Mouse (Mus musculus) layer of hippocampus, adult 8-10 months (tissue): ENCODE data around the gene Tnfrsf19. TPM values are rescaled to one million over a fixed set of nuclear protein-coding genes. Genes with fewer than 3 reads are reported as not detected.
A peak's percentile ranks its signal among the peaks of the same experiment; 100 is the strongest.

ENCODE experiments used
- DNase-seq, 2 experiments: peaks; one replicate each; pipeline ENCODE4 v3.0.0; 2022; ENCODE audit warnings: low spot score in 2 of 2
- total RNA-seq, 4 experiments: library from RNA; stranded (reverse); gene quantifications; 2 replicates each; pipeline ENCODE4 v1.2.4; 2022

The Tnfrsf19 gene
- total RNA-seq: 10 to 100 TPM; 41.9 to 49.1 (median 46.4) TPM

GRCm38 (mm10) chr14:61046091-61046681 is at the start of gene Tnfrsf19:
Gene Tnfrsf19 (minus strand): TSS chr14:61046490.
- peak; percentile 78 to 83 for DNase-seq

DNA sequence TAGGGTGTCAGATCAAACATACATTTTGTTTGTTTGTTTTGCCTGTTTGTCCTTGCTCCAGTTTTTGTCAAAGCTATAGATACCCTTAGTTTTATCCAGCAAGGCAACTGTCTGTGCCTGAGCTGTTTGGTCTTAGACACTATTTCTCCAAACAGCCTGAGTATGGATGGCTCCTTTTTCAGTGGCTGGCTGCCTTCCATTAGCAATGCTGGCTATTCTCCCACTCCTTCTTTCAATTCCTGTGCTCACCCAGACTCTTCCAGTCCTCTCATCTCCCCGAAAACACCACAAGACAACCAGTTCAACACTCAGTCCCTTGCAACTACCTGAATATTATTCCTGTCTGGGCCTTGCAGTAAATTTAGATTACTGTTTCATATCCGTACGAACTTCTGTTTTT is 45.8 kb upstream of the Tnfrsf19 start:
- DNase-seq: peak in 1 of 2 experiments; percentile 49

- peak; percentile 45 to 63 for DNase-seq
Measured at GRCm38 (mm10) chr14:61090955-61091354, 44.7 kb upstream of the Tnfrsf19 start.

- no peak for DNase-seq
Measured at GRCm38 (mm10) chr14:61088187-61088586, 41.9 kb upstream of the Tnfrsf19 start.

- peak in 1 of 2 experiments; percentile 47 for DNase-seq
Measured at GRCm38 (mm10) chr14:61085325-61085724, 39.0 kb upstream of the Tnfrsf19 start.

GRCm38 (mm10) chr14:61069555-61069954 is 23.3 kb upstream of the Tnfrsf19 start:
- DNase-seq: no peak

DNA sequence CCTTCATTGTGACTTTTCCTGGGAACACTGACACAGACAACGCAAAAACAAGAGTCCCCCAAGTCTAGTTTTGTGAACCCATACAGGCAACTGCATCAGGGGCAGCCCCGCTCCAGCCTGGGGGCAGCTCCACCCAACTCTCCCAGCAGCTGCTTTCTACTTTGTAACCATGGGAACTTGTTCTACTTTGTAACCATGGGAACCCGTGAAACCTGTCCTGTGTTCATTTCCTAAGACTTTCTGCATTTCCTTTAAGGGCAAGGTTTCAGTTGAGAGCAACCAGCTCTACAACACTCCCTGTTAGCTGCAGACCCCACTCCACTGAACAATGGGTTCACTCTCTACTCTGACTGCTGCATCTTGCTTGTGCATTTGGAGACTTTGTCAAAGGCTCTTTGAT is 15.4 kb upstream of the Tnfrsf19 start:
- DNase-seq: no peak

- no peak for DNase-seq
Measured at GRCm38 (mm10) chr14:61059316-61059945, 13.1 kb upstream of the Tnfrsf19 start.

- no peak for DNase-seq
Measured at GRCm38 (mm10) chr14:61056962-61057361, 10.7 kb upstream of the Tnfrsf19 start.

GRCm38 (mm10) chr14:61056445-61056844 is 10.2 kb upstream of the Tnfrsf19 start:
- DNase-seq: no peak

DNA sequence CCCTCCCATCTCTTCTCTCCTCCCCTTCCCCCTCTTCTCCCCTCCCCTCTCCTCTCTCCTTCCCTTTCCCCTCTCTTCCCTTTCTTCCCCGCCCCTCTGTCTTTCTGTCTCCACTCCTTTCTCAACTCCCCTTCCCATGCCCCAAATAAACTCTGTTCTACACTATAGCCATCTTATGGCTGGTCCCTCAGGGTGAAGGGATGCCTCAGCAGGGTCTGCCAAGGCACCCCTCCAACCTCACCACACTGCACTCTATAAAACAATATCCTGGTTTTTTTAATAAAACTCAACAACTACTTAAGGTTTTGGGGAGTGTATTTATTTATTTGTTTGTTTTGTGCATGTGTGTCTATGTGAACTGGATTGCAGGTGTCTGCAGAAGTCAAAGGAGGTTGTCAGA is 9.6 kb upstream of the Tnfrsf19 start:
- no peak for DNase-seq

GRCm38 (mm10) chr14:61052163-61052562 is 5.9 kb upstream of the Tnfrsf19 start:
- DNase-seq: no peak

DNA sequence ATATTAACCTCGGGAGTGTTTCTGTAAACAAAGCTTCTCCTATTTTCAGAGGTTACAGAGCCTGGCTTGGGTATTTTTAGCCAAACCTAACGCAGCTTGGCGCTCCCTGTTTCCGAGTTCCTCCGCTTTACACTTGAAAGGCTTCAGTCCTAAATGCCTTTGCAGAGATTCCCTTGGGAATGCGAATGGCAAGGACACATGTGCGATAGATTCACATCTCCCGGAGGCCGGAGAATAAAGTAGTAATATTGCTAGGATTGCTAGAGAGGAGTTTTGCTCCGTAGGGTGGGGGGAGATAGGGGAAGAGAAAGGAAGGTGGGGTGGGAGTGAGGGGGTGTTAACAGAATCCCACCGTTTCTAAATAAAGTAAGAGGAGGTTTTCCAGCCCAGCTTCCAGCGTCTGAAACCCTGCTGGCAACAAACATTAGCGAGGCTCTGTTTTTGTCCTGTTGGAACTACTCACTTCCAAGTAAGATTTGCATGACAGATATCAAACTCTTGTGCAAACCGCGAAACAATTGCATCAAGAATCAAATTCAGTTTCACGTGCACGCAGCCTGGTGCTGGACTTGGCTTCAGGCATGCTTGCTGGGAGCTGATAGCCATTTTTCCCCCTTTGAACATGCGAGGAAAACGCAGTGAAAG is 722 bp downstream of the Tnfrsf19 start:
- DNase-seq: no peak

- no peak for DNase-seq
Measured at GRCm38 (mm10) chr14:61044316-61044715, 2.0 kb downstream of the Tnfrsf19 start.

DNA sequence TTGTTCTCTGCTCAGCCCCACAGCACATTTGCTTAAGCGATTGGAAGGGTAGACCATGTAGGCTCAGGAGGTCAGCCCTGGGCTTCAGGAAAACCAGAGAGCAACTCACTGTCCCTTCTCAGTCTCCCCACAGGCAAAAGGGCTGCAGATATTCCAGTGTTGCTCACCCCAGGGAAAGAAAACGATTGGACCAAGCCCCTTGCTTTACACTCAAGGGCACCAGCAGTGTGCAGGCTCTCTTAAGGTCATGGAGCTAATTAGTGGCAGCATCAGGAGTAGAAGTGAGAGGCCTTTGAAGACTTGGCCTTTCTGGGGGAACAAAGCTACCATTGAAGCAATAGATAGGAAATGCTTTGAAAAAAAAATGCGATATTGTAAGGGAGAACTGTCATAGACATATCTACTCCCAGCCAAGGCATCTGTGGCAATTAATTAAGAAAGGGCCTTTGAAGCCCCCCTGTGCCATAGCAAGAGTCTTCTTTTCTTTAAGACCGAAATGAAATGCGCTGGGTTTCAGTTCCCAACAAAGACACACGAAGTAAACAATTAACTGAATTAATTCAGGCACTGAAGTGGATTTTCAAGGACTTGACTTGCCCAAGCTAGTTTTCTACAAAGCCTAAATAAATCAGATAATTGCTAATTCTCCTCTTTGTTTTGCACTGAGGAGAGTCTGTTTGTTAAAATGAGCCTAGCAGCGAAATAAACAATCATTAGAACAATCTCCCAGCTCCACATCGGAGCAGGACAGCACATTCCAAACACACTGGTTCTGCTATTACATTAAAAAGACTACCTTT is 2.6 kb downstream of the Tnfrsf19 start:
- DNase-seq: no peak

GRCm38 (mm10) chr14:61042291-61042690 is 4.0 kb downstream of the Tnfrsf19 start:
- DNase-seq: no peak

DNA sequence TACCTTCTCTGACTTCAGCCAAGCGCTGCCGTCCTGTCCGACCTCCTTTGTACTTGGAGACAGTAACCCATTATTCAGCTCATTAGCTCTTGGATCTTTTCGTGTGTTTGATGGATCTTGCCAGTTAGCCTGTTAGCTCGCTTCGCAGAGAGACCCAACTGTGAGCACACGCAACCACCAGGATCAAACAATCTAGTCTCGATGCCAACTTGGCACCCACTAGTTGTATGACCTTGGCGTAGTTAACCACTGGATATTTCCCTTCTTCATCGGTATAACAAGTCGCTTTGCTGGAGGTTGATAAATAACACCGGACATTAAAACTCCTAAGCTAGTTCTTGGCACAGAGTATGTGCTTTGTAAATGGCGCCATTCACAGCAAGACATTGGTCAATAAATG is 6.1 kb downstream of the Tnfrsf19 start:
- no peak for DNase-seq

DNA sequence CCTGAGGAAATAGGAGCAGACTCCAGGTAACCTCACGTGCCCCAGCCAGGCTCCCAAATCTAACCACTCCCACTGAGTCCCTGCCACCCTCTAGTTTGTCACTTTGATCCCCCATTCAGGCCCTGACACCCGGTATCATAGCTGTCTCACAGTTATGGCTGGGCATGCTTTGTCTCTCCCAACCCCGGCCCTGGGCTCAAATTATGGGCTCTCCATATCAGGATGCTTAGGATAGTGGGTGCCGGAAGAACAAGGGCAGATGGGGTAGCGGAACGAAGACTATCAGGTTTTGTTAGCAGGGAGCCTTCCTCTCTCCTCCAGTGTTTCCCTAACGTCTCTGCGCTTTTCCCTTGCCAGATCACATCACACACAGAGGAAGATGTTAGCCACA is 8.2 kb downstream of the Tnfrsf19 start:
- no peak for DNase-seq

DNA sequence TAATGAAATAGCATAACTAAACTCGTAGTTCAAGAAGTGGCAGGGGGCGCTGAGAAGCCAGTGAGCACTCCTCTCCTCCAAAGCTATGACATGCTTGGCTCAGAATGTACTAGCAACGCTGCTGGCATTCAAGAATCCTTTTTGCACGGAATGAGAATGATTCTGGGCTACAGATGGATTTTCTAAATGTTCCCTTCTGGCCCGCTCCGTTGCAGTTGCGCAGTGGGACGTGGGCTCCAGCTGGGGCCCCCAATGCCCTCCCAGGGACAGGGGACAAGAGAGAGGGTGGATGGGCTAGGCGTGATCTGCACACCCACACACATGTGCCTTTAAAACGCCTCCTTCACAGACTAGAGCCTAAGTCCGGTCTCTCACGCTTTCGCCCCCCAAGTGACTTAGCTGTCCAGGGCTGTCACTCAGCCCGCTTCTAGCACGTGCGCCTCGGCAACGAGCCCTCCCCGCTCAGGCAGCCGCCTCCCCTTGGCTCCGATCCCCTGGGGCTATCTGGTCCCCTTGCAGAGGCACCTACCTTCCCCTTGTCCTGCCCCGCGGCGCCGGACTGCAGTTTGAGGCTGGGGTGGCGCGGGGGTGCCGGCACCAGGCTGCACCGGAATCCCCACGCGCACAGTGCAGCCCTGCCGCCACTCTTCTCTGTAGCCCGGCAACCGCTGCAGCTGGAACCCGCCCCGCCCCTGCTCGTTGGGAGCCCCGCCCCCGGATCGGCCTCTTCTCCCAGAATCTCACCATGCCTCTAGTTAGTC is 8.8 kb downstream of the Tnfrsf19 start:
- DNase-seq: peak; percentile 45 to 60

DNA sequence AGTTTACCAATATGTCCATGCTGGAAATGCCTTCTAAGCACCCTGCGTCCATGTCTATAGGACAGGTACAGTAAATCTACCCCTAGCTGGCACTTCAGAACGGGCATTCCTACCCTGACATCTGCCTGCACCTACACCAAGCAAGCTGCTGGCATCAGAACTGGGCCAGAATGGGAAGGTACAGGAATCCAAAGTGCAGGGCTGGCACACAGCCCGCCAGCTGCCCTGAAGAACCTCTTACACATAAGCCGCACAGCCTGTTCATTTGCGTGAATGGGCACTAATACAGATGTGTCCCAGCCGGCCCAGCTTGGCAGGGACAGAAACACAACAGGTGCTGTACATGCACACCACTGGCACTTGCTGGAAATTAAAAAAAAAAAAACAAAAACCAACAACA is 15.9 kb downstream of the Tnfrsf19 start:
- no peak for DNase-seq

- no peak for DNase-seq
Measured at GRCm38 (mm10) chr14:61024006-61024405, 22.3 kb downstream of the Tnfrsf19 start.
